Mouse (Mus musculus) testis, adult 2 months (tissue): Measurements from ENCODE around the gene Cldn19.

Experiments
- CTCF ChIP-seq: fragments of 200-500 bp; IDR thresholded peaks from 2 replicates; pipeline ENCODE4 v1.5.1; 2012; ENCODE audit warnings: low read depth, mild to moderate bottlenecking, inconsistent platforms, low read length, moderate library complexity; ENCODE audit not compliant: control insufficient read depth, insufficient read depth, insufficient replicate concordance
- POLR2A ChIP-seq: fragments of 200-500 bp; IDR thresholded peaks from 2 replicates; pipeline ENCODE4 v1.6.1; 2012; ENCODE audit warnings: low read depth, mild to moderate bottlenecking, inconsistent platforms, low read length, moderate library complexity; ENCODE audit not compliant: control insufficient read depth

GRCm38 (mm10) chr4:119284861-119285260 is 29.6 kb downstream of the Cldn19 start:
- TF ChIP-seq CTCF (no peak), POLR2A (no peak)
